Mouse (Mus musculus): ENCODE measurements around the gene 1700012A03Rik. TPM values are rescaled to one million over a fixed set of nuclear protein-coding genes. Genes with fewer than 3 reads are reported as not detected.
A peak's percentile ranks its signal among the peaks of the same experiment; 100 is the strongest.

Gene 1700012A03Rik
- polyA plus RNA-seq, 1 experiment from 2014 or later, result not detected

- no peak for ATAC-seq
- WGBS, result 96% methylated on average over 1 of the region's 1 CpGs
- no peaks in the 10 kb centered on the region for H3K9me3 ChIP-seq (replicated peaks; ENCODE audit: control insufficient read depth, low read length, poor library complexity, severe bottlenecking)
- no peaks in the 10 kb centered on the region for H3K36me3 ChIP-seq (ENCODE audit: control insufficient read depth, insufficient read depth, low read length)
- H3K4me1 ChIP-seq (ENCODE audit: control insufficient read depth, insufficient read depth, low read length), result no peaks in the 10 kb centered on the region
- H3K27ac ChIP-seq (ENCODE audit: low read length), result no peak overlapping the region
- H3K4me3 ChIP-seq (ENCODE audit: low read depth, low read length), result no peak overlapping the region
- H3K9ac ChIP-seq (ENCODE audit: low read depth, low read length), result no peak overlapping the region
- H3K4me2 ChIP-seq (ENCODE audit: low read length), result no peak overlapping the region
- H3K27me3 ChIP-seq (ENCODE audit: control insufficient read depth, insufficient read depth, low read depth, low read length), result no peaks in the 10 kb centered on the region
These were observed 27.5 kb upstream of the 1700012A03Rik start for GRCm38 (mm10) chr6:32022537-32022869.

DNA sequence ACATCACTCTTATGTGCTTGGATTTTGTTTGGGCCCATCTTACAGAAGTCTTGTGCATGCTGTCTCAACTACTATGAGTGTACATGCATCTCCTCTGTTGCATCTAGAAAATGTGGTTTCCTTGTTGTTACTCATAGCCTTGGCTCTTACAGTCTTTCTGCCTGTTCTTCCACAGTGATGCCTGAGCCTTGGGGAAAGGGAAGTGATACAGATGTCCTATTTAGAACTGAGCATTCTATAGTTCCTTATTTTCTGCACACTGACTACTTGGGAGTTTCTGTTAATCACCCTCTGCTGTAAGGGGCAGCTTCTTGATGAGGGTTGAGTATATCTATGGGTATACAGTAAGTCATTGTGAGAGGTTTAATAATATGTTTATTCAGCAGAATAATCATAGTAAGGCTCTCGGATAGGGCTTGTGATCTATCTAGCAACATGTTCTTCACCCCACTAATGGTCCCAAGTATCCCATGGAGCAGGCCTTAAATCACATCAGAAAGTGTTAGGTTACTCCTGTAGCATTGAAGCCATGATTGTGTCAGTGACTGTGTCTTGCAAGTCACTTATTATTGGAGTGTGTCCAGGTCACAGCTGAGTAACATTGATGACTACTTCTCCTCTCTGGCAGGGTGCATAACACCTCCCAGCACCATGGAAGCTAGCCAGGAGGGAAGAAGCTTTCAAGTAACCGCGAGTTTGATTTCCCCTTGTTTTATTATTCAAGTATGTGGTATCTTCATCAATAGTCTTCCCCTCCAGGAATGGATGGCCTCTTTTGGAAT lies 21.6 kb upstream of the 1700012A03Rik start:
- no peak for ATAC-seq
- H3K9ac ChIP-seq (ENCODE audit: low read depth, low read length), result no peak overlapping the region
- no peak overlapping the region for H3K27ac ChIP-seq (ENCODE audit: low read length)
- no peaks in the 10 kb centered on the region for H3K4me1 ChIP-seq (ENCODE audit: control insufficient read depth, insufficient read depth, low read length)
- no peaks in the 10 kb centered on the region for H3K36me3 ChIP-seq (ENCODE audit: control insufficient read depth, insufficient read depth, low read length)
- H3K4me3 ChIP-seq (ENCODE audit: low read depth, low read length), result no peak overlapping the region
- 85% methylated on average over 3 of the region's 3 CpGs for WGBS
- no peaks in the 10 kb centered on the region for H3K27me3 ChIP-seq (ENCODE audit: control insufficient read depth, insufficient read depth, low read depth, low read length)
- H3K9me3 ChIP-seq (replicated peaks; ENCODE audit: control insufficient read depth, low read length, poor library complexity, severe bottlenecking), result no peaks in the 10 kb centered on the region
- H3K4me2 ChIP-seq (ENCODE audit: low read length), result no peak overlapping the region

GRCm38 (mm10) chr6:32034226-32034625 lies 15.8 kb upstream of the 1700012A03Rik start:
- no peaks in the 10 kb centered on the region for H3K4me1 ChIP-seq (ENCODE audit: control insufficient read depth, insufficient read depth, low read length)
- no peak for ATAC-seq
- WGBS, result 63% methylated on average over 2 of the region's 2 CpGs

DNA sequence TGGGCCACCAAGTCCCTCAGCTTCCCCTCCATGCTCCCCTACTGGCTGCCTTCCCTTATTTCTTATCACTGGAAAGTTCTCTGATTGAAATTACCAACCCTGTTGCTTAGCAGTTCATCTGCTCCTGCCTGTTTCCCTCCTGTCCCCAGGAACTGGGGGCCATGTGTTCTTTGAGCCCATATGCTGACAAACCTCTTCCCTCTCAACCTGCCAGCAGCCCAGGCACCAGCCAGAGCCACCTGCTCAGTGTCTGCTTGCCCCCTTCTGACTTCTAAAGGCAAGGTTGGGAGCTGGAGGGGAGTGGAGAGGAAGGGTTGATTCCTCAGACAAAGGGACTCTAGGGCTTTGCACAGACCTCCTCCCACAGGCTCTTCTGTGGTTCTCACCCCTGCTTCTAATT lies 4.7 kb upstream of the 1700012A03Rik start:
- Histone ChIP-seq H3K27me3 (ENCODE audit: control insufficient read depth, insufficient read depth, low read depth, low read length) (no peaks in the 10 kb centered on the region), H3K27ac (ENCODE audit: low read length) (no peak overlapping the region), H3K4me1 (ENCODE audit: control insufficient read depth, insufficient read depth, low read length) (no peaks in the 10 kb centered on the region), H3K9ac (ENCODE audit: low read depth, low read length) (no peak overlapping the region), H3K36me3 (ENCODE audit: control insufficient read depth, insufficient read depth, low read length) (no peaks in the 10 kb centered on the region), H3K9me3 (replicated peaks; ENCODE audit: control insufficient read depth, low read length, poor library complexity, severe bottlenecking) (no peaks in the 10 kb centered on the region), H3K4me2 (ENCODE audit: low read length) (no peak overlapping the region), H3K4me3 (ENCODE audit: low read depth, low read length) (no peak overlapping the region)
- ATAC-seq, result no peak

More at GRCm38 (mm10) chr6:32034226-32034625, 15.8 kb upstream of the 1700012A03Rik start:
- H3K4me2 ChIP-seq (ENCODE audit: low read length), result no peak overlapping the region
- H3K27me3 ChIP-seq (ENCODE audit: control insufficient read depth, insufficient read depth, low read depth, low read length), result no peaks in the 10 kb centered on the region
- H3K9me3 ChIP-seq (replicated peaks; ENCODE audit: control insufficient read depth, low read length, poor library complexity, severe bottlenecking), result no peaks in the 10 kb centered on the region
- H3K4me3 ChIP-seq (ENCODE audit: low read depth, low read length), result no peak overlapping the region
- no peak overlapping the region for H3K27ac ChIP-seq (ENCODE audit: low read length)
- no peak overlapping the region for H3K9ac ChIP-seq (ENCODE audit: low read depth, low read length)
- no peaks in the 10 kb centered on the region for H3K36me3 ChIP-seq (ENCODE audit: control insufficient read depth, insufficient read depth, low read length)

- no peaks in the 10 kb centered on the region for H3K9me3 ChIP-seq (replicated peaks; ENCODE audit: control insufficient read depth, low read length, poor library complexity, severe bottlenecking)
- no peak overlapping the region for H3K27ac ChIP-seq (ENCODE audit: low read length)
- H3K4me2 ChIP-seq (ENCODE audit: low read length), result no peak overlapping the region
- 68% methylated on average over 4 of the region's 4 CpGs for WGBS
- H3K9ac ChIP-seq (ENCODE audit: low read depth, low read length), result no peak overlapping the region
- no peaks in the 10 kb centered on the region for H3K27me3 ChIP-seq (ENCODE audit: control insufficient read depth, insufficient read depth, low read depth, low read length)
- H3K4me3 ChIP-seq (ENCODE audit: low read depth, low read length), result no peak overlapping the region
- ATAC-seq, result no peak
- 0 out of 2 replicates have a peak, but pooled peaks cover 4% of the 10 kb centered on the region for H3K4me1 ChIP-seq (ENCODE audit: control insufficient read depth, insufficient read depth, low read length)
- H3K36me3 ChIP-seq (ENCODE audit: control insufficient read depth, insufficient read depth, low read length), result no peaks in the 10 kb centered on the region
These were observed 643 bp upstream of the 1700012A03Rik start for GRCm38 (mm10) chr6:32049256-32049950.

DNA sequence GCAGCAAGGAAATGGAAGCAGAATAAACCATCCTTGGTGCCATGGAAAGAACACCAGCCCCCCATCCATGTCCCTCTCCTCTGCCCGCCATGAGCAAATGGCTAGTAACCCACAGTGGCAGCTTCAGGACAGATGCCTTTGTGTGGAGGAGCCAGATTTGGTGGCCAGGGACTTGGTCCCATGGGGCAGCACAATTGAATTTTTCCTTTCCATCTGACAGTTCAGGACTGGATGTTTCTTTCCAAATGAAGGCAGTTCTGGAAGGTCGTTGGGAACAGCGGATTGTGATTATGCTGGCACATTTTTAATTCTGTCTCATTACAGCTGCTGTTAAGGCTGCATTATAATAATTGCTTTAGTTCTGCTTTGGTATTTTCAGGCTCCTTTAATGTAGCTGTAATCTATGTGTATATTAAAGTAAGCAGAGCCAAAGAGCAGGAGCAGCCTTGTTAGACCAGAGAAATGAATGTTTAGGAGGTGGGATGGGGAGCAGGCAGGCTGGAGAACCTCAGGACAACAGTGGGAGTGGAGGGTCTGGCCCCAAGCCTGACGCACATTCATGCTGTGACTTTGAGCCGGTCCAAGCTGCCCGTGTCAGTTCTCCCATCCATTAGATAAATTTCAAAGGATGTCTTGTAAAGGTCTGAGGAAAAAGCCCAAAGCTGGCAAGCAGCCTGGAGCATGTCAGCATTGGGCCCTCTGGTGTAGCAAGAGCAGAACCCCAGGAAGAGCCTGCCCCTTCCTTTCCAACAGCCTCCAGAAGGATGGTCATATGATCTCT lies 2.3 kb downstream of the 1700012A03Rik start:
- ATAC-seq, result 0 out of 2 replicates have a peak, but pooled peaks have one; percentile 60
- H3K27ac ChIP-seq (ENCODE audit: low read length), result peak overlapping the region; percentile 18; the same call in 1 of the 2 replicates
- H3K4me2 ChIP-seq (ENCODE audit: low read length), result no peak overlapping the region
- 0 out of 2 replicates have a peak, but pooled peaks cover 4% of the 10 kb centered on the region for H3K4me1 ChIP-seq (ENCODE audit: control insufficient read depth, insufficient read depth, low read length)
- no peak overlapping the region for H3K4me3 ChIP-seq (ENCODE audit: low read depth, low read length)
- no peak overlapping the region for H3K9ac ChIP-seq (ENCODE audit: low read depth, low read length)
- no peaks in the 10 kb centered on the region for H3K9me3 ChIP-seq (replicated peaks; ENCODE audit: control insufficient read depth, low read length, poor library complexity, severe bottlenecking)
- H3K36me3 ChIP-seq (ENCODE audit: control insufficient read depth, insufficient read depth, low read length), result no peaks in the 10 kb centered on the region
- 64% methylated on average over 6 of the region's 6 CpGs for WGBS
- no peaks in the 10 kb centered on the region for H3K27me3 ChIP-seq (ENCODE audit: control insufficient read depth, insufficient read depth, low read depth, low read length)

DNA sequence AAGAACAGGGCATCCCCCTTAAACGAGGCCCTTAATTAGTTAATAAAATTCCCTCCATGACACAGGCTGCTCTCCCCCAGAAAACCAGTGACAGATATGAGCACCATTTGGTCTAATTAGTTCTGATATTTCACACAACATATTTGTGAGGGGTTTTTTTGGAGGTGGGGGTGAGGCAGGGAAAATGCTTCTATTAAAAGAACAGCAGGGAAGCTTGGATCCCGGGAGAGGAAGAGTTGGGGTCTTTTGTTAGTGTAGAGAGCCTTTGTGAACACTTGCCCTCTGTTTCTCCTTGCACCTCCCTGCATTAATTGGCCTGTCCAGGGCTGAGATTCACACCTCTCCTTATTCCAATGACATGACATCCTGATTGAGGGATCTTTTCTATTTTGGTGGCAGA lies 6.5 kb downstream of the 1700012A03Rik start:
- H3K4me2 ChIP-seq (ENCODE audit: low read length), result no peak overlapping the region
- WGBS, result 22% methylated on average over 2 of the region's 2 CpGs

DNA sequence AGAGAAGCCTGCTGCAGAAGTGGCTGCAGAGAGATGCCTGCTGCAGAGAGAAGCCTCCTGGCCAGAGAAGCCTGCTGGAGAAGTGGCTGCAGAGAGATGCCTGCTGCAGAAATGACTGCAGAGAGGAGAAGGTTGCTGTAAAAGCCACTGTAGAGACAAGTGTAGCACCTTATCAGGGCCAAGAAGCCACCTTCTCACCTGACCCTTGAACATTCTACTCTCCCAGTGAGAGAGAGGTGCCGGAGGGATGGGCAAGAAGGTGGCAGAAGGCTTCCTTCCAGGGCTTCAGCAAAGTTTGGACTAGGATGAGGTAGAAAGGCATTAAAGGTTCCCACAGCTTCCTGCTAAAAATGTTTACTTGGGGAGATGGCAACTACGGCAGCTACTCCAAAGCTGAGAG lies 8.5 kb downstream of the 1700012A03Rik start:
- no peaks in the 10 kb centered on the region for H3K36me3 ChIP-seq (ENCODE audit: control insufficient read depth, insufficient read depth, low read length)
- H3K4me3 ChIP-seq (ENCODE audit: low read depth, low read length), result no peak overlapping the region
- no peaks in the 10 kb centered on the region for H3K4me1 ChIP-seq (ENCODE audit: control insufficient read depth, insufficient read depth, low read length)
- H3K27ac ChIP-seq (ENCODE audit: low read length), result no peak overlapping the region
- no peaks in the 10 kb centered on the region for H3K27me3 ChIP-seq (ENCODE audit: control insufficient read depth, insufficient read depth, low read depth, low read length)
- no peaks in the 10 kb centered on the region for H3K9me3 ChIP-seq (replicated peaks; ENCODE audit: control insufficient read depth, low read length, poor library complexity, severe bottlenecking)
- no peak overlapping the region for H3K9ac ChIP-seq (ENCODE audit: low read depth, low read length)
- WGBS, result 95% methylated on average over 2 of the region's 2 CpGs
- no peak overlapping the region for H3K4me2 ChIP-seq (ENCODE audit: low read length)
- ATAC-seq, result no peak

More for the DNA sequence above, 6.5 kb downstream of the 1700012A03Rik start:
- Histone ChIP-seq H3K27me3 (ENCODE audit: control insufficient read depth, insufficient read depth, low read depth, low read length) (no peaks in the 10 kb centered on the region), H3K4me1 (ENCODE audit: control insufficient read depth, insufficient read depth, low read length) (0 out of 2 replicates have a peak, but pooled peaks cover 4% of the 10 kb centered on the region), H3K36me3 (ENCODE audit: control insufficient read depth, insufficient read depth, low read length) (no peaks in the 10 kb centered on the region), H3K9ac (ENCODE audit: low read depth, low read length) (no peak overlapping the region), H3K9me3 (replicated peaks; ENCODE audit: control insufficient read depth, low read length, poor library complexity, severe bottlenecking) (no peaks in the 10 kb centered on the region), H3K27ac (ENCODE audit: low read length) (no peak overlapping the region), H3K4me3 (ENCODE audit: low read depth, low read length) (no peak overlapping the region)
- ATAC-seq, result no peak
